Mouse (Mus musculus) retina, adult 2 months (tissue): Measurements from ENCODE around the gene Spsb1.

Experiments
- DNase-seq: peaks from one replicate; pipeline ENCODE4 v3.0.0-alpha.2; 2012; ENCODE audit warnings: low read depth, low spot score

Spsb1 gene

DNA sequence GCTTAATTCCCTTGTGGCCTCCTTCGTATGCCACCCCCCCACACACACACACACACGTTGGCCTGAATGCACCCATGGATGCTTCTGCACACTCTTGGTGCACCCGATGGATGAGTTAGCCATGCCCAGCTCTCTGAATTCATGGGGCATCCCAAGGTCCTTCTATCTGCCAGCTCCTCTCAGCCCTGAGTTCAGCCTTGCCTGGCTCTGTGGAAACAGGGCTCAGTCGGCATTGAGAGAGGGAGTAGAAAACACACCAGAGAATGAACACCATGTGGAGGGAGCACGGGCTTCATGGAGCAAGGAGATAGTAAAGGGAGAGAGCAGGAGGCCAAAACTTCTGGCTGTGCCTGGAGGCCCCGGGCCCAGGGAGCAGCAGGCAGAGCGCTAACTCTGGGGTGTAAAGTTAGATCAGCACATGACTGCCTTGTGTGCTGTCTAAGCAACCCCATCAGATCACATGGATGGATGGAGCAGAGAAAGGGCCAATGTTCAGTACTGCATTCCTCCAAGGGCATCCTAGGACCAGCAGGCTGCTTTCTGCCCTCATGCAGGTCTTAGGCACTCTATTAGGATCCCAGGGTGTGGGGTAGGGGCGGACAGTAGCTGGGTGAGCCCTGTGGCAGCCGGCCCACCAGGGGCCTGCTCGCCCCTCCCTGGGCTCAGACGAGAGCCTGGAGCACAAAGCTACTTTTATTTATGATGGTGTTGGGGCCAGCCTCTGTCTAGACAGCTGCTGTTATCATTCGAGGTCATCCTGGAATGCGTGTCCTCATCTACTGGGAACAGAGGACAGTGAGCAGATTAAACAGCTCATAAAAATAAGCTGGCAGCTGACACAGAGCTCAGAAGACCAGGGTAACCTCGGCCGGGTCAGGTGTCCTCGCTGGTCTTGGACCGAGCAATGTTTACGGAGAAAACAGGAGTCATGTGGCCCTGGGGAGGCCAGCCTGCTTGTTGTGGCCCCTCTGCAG, 68.3 kb downstream of the Spsb1 start:
- DNase-seq: peak; percentile 37

DNA sequence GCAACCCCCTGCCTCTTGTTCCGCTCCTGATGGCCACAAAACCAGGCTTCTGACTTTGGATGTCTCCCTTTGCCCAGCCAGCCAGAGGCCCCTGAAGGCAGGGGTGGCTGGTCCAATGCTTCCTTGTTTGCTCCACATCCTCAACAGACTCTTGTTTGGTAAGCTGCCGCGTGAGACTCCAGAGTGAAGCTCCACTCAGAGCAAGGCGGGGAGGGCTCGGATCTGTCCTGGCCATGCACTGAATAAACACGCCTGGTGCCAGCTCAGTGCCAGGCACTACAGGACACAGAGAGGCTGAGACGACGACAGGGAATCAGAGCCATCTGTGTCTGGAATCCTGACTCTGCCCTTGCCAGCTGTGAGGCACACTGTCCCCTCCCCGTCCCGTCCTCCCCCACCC, 70.9 kb downstream of the Spsb1 start:
- DNase-seq: no peak

DNA sequence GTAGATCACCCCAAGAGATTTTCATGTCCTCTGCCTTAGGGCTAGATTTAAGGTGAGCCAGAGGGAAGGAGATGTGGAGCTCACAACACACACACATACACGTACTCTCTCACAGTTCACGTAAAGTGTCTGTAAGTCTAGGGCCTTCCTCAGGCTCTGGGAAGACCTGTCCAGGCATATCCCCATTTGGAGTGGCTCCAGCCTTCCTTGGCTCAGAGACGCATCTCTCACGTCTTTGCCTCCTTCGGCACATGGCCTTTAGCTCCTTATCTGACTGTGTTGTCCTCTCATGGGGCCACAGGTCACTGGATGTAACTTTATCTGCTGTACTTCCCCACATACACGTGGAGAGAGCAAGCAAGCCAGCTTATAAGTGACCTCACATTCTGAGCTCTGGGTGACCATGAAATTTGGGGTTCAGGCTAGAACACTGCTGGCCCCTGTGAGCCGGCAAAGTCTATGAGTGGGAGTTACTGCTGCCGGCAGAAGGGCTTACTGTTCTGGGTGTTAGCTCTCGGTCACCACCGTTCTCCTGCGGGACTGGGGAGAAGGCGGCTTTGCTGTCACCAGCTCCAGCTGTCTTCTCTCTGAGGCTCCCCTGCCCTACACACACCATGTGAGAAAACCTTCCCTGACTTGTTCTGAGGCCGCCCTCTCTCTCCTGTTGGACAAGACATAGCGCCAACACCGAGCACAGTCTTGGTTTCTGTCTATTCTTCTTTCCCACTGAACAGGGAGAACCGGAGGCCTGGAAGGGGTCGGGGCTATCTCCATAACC, 72.5 kb downstream of the Spsb1 start:
- DNase-seq: no peak

DNA sequence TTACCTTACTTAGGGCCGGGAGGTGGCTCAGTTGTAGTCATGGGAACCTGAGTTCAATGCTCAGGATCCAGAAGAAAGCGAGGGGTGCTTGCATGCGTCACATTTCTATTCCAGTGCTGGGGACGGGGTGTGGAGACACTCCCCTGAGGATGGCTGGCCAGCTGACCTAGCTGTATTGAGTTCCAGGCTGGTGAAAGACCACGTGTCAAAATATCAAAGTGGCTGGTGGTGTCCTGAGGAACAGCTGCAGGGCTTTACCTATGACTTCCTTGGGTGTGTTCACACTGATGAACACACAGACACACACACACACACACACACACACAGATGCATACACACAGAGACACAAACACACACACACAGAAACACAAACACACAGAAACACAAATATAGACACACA, 73.9 kb downstream of the Spsb1 start:
- no peak for DNase-seq

- DNase-seq: no peak
Measured at GRCm38 (mm10) chr4:149879980-149880379, 74.9 kb downstream of the Spsb1 start.

DNA sequence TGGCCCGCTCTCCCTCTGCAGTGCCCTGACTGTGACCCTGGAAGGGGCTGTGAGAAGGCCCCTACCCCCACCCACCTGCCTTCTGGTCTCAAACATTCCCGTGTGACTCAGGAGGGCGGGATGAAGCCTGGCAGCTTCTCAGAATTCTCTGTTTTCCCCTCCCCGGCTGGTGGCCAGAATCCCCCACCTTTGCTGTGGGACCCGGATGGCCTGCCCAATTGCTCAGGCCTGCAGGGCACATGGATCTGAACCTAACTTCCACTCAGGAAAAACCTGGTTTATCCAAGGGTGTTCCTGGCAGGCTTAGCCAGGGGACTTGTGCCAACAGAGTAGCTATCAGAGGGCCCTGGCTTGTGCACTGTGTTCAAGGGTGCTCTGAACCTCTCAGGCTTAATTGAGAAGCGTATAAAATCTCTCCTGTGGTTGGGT, 76.8 kb downstream of the Spsb1 start:
- DNase-seq: no peak

GRCm38 (mm10) chr4:149877202-149877601, 77.6 kb downstream of the Spsb1 start:
- DNase-seq: no peak

DNA sequence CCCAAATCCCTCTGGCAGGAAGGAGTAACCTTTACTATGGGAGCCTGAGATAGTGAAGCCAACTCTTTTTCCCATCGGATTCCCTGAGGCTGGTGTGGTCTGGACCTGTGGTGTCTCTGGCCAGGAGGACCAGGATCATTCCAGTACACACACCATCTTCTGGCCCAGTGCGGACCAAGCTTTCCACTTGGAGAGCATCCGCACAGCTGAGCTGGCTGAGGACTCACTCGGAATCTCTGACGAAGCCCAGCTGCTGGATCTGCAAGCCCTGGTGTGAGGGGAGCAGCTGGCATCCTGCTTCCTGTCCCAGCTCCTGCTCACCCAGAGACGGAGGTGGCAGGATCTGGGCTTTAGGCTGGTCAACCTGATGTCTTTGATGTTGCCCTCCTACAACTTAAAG, 78.1 kb downstream of the Spsb1 start:
- no peak for DNase-seq

GRCm38 (mm10) chr4:149875986-149876501, 78.8 kb downstream of the Spsb1 start:
- no peak for DNase-seq

- DNase-seq: no peak
Measured at GRCm38 (mm10) chr4:149875296-149875695, 79.5 kb downstream of the Spsb1 start.

DNA sequence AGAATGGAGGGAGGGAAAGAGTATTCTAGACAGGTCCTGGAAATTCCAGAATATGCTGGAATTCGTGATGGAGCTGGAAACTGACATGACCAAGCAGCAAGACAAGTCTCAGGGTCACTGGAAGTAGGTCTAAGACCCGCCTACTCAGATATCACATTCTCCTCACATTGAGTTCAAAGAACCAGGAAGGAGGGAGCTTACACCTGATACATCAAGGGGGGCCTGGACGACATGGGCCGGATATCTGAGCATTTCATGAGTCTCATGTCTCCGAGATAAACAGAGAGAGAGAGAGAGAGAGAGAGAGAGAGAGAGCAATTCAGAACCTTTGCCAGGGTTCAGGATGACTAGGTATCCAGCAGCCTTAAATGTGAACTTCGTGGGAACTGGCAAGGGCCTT, 82.6 kb downstream of the Spsb1 start:
- DNase-seq: no peak

GRCm38 (mm10) chr4:149871582-149871981, 83.3 kb downstream of the Spsb1 start:
- no peak for DNase-seq

GRCm38 (mm10) chr4:149871014-149871413, 83.8 kb downstream of the Spsb1 start:
- DNase-seq: no peak

- no peak for DNase-seq
Measured at GRCm38 (mm10) chr4:149870412-149870811, 84.4 kb downstream of the Spsb1 start.

DNA sequence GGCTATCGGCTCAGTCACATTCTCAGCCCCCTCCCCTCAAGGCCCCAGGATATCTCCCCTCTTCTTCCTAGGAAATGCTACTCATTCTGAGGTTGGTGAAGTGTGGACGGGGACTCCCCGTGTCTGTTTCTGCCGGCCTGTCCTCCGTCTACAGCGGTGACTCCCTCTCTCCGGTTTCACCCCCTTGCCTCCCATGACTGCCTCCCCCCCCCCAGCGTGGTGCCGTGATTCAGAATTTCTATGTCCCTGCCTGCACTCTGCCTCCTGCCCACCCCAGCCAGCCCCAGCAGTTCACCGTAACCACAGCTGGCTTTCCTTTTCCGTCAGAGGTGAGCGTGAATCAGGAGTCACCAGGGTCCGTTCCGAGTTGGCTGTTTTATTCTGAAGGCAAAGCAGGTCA, 86.1 kb downstream of the Spsb1 start:
- no peak for DNase-seq

- no peak for DNase-seq
Measured at GRCm38 (mm10) chr4:149868009-149868408, 86.8 kb downstream of the Spsb1 start.

DNA sequence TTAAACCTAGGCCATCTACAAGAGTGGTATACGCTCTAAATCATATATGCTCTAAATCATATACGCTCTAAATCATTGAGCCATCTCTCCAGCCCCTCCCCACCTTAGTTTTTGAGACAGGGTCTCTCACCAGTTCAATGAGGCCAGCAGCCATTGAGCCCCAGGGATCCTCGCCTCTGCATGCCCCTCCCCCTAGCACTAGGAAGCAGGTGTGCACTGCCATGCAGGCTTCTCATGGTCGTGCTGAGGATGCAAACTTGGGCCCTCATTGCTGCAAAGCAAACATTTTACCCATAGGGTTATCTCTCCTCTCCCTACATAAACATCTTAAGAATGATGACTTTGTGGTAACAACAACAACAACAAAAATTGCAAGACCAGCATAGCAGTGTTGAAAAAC, 87.5 kb downstream of the Spsb1 start:
- no peak for DNase-seq

DNA sequence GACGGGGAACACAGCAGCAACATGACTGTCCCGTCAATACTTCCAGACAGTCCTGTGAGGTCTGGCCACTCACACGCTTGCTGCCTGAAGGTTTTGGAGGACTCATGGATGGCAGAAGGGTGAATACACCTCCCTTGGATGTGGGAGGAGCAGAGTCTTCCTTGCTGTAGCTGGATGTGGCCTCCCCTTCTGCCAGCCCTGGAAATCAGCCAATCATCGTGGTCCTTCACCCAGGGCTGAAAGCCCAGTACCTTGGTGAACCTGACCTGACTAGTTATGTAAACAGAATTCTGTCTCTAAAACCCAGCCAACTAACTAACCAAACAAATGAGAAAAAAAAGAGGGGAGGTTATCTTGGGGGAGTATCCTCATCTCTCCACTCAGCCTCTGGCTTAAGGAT, 90.4 kb downstream of the Spsb1 start:
- no peak for DNase-seq

DNA sequence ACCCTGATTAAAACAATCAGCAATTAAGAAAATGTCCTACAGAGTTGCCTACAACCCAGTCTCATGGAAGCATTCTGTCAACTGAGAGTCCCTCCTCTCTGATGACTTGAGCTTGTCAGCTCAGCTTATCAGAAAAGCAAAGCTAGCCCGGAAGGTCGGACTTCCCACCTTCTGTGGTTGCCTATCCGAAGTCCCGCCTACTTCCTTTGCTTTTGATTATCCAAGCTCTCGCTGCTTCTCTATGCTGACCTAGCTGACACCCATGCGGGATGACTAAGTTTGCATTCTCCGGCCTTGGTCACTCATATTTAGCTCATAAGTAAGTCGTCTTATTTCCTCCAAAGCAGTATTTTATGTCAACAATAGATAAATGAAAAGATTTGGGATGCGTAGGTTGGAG, 91.3 kb downstream of the Spsb1 start:
- DNase-seq: no peak

GRCm38 (mm10) chr4:149860393-149860792, 94.5 kb downstream of the Spsb1 start:
- no peak for DNase-seq

GRCm38 (mm10) chr4:149858584-149858983, 96.3 kb downstream of the Spsb1 start:
- no peak for DNase-seq

DNA sequence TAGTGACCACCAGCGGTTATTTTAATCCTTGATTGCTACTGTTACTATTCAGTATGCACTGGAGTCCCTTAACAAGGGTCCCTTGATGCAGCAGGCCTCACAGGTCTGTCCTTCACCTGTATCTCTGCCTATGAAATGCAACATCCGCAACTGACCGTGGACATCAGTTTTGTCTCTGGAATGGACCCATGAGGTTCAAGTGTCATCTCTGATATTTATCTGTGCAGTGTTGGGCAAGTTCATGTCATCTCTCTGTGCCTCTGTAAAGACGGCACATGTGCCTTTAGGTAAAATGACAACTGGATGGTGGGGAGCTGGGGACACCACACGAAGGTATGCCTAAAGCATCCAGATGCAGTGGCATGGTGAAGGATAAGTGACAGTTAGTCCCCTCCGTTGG, 96.7 kb downstream of the Spsb1 start:
- DNase-seq: no peak
